In genomic region chr8:95320224-95321139, GRCm38 (mm10) we compare ENCODE assay signal across 8 mouse cellular contexts. TPM values are rescaled to one million over a fixed set of nuclear protein-coding genes. Genes with fewer than 3 reads are reported as not detected.
A peak's percentile ranks its signal among the peaks of the same experiment; 100 is the strongest.
DNase-seq lines count a peak whose midpoint lies in the region; TF ChIP-seq lines count a peak whose summit lies in the region.

No protein-coding gene starts in this region.

- peaks cover 5% of the 10 kb centered on the region; the same call in 1 of the 2 replicates for H3K9me3 ChIP-seq in embryonic facial prominence, embryonic 10.5 days
- no peaks in the 10 kb centered on the region for H3K9me3 ChIP-seq in limb, embryonic 10.5 days (replicated peaks)

- peaks cover 38% of the 10 kb centered on the region for H3K27me3 ChIP-seq in embryonic facial prominence, embryonic 10.5 days (replicated peaks; ENCODE audit: low read depth, poor library complexity, severe bottlenecking)
- H3K27me3 ChIP-seq in limb, embryonic 10.5 days (ENCODE audit: low read depth, poor library complexity, severe bottlenecking), result peaks cover 32% of the 10 kb centered on the region
- no peaks in the 10 kb centered on the region for H3K27me3 ChIP-seq in small intestine, adult 2 months (ENCODE audit: control insufficient read depth, insufficient read depth, low read length)

- peak overlapping the region; percentile 58 for H3K4me3 ChIP-seq in embryonic facial prominence, embryonic 10.5 days
- H3K4me3 ChIP-seq in limb, embryonic 10.5 days, result peak overlapping the region; percentile 58
- peak overlapping the region; percentile 53 for H3K4me3 ChIP-seq in small intestine, adult 2 months (ENCODE audit: low read depth, low read length)

- TF ChIP-seq CTCF in small intestine, adult 2 months (IDR thresholded peaks at IDR 0.05; ENCODE audit: extremely low read depth, insufficient read length, insufficient replicate concordance, low read depth, low read length), result peak; percentile 48; the same call in 1 of the 2 replicates

- no peak for TF ChIP-seq POLR2A in small intestine, adult 2 months (IDR thresholded peaks at IDR 0.05; ENCODE audit: low read depth, low read length)

- intact Hi-C loops in heart, postnatal 36 days (cut with DNase I), result no loop called here

- no peak overlapping the region; the same call in 1 of the 2 replicates for H3K27ac ChIP-seq in embryonic facial prominence, embryonic 10.5 days (replicated peaks)
- peak overlapping the region; percentile 62; the same call in 1 of the 2 replicates for H3K27ac ChIP-seq in limb, embryonic 10.5 days
- no peak overlapping the region for H3K27ac ChIP-seq in small intestine, adult 2 months (ENCODE audit: insufficient read depth, low read depth, low read length)

- H3K4me1 ChIP-seq in embryonic facial prominence, embryonic 10.5 days, result peaks cover 22% of the 10 kb centered on the region
- H3K4me1 ChIP-seq in limb, embryonic 10.5 days, result peaks cover 16% of the 10 kb centered on the region
- H3K4me1 ChIP-seq in small intestine, adult 2 months (ENCODE audit: control insufficient read depth, insufficient read depth, insufficient read length, low read length), result peaks cover 3% of the 10 kb centered on the region

- DNase-seq in CD4-positive, CD25-positive, alpha-beta regulatory T cell, adult 2 months (ENCODE audit: low read depth, low spot score), result peak; percentile 89
- DNase-seq in adrenal gland, adult 2 months, result peak; percentile 77
- DNase-seq in embryonic facial prominence, embryonic 10.5 days (ENCODE audit: low spot score), result peak; percentile 74
- peak; percentile 40 to 48 for DNase-seq in heart, postnatal 36 days
- peak; percentile 62 for DNase-seq in limb, embryonic 10.5 days (ENCODE audit: low spot score)
- DNase-seq in mesoderm, embryonic 11.5 days (ENCODE audit: low read depth, low spot score), result peak; percentile 48
- DNase-seq in left cerebral cortex, adult 11 months (ENCODE audit: low spot score), result no peak

- H3K36me3 ChIP-seq in embryonic facial prominence, embryonic 10.5 days (replicated peaks), result peaks cover 19% of the 10 kb centered on the region
- H3K36me3 ChIP-seq in limb, embryonic 10.5 days, result peaks cover 20% of the 10 kb centered on the region
- H3K36me3 ChIP-seq in small intestine, adult 2 months (ENCODE audit: control insufficient read depth, insufficient read depth, low read length), result 0 out of 2 replicates have a peak, but pooled peaks cover 3% of the 10 kb centered on the region

- WGBS in embryonic facial prominence, embryonic 10.5 days, result 2% methylated on average over 41 of the region's 41 CpGs
- WGBS in limb, embryonic 10.5 days, result 2% methylated on average over 41 of the region's 41 CpGs
- WGBS in small intestine, adult 2 months, result 3% methylated on average over 41 of the region's 41 CpGs

RNA-seq across cellular contexts. Expression of gene Tepp, which starts 10.1 kb away (rescaled TPM):
- total RNA-seq in adrenal gland, adult 2 months (2021), result under 1 TPM; 0.59 to 0.95 TPM
- polyA plus RNA-seq in adrenal gland, adult 2 months (2012; rRNA removed), result 0.28 and 0.45 TPM in 2 replicates
- not detected in 2 replicates for polyA plus RNA-seq in embryonic facial prominence, embryonic 10.5 days (2016; fragmentation: Nextera tagmentation; extraction: Ambion mirVana)
- total RNA-seq in heart, postnatal 36 days (2021), result not detected
- not detected in 2 replicates for polyA plus RNA-seq in limb, embryonic 10.5 days (2016; fragmentation: Nextera tagmentation; extraction: Ambion mirVana)
- polyA plus RNA-seq in small intestine, adult 2 months (2012; rRNA removed), result not detected in 2 replicates

RNA-seq across cellular contexts. Expression of gene Zfp319, which starts 11.3 kb away (rescaled TPM):
- total RNA-seq in adrenal gland, adult 2 months (2021), result 10 to 100 TPM in 1 of 2 experiments, 1 to 10 TPM in 1; 9.6 to 10.5 TPM
- 12.3 and 13.0 TPM in 2 replicates for polyA plus RNA-seq in adrenal gland, adult 2 months (2012; rRNA removed)
- 11.5 and 12.4 TPM in 2 replicates for polyA plus RNA-seq in embryonic facial prominence, embryonic 10.5 days (2016; fragmentation: Nextera tagmentation; extraction: Ambion mirVana)
- 1 to 10 TPM; 8.1 to 8.7 TPM for total RNA-seq in heart, postnatal 36 days (2021)
- polyA plus RNA-seq in limb, embryonic 10.5 days (2016; fragmentation: Nextera tagmentation; extraction: Ambion mirVana), result 10.3 and 11.5 TPM in 2 replicates
- polyA plus RNA-seq in small intestine, adult 2 months (2012; rRNA removed), result 5.2 and 8.7 TPM in 2 replicates

RNA-seq across cellular contexts. Expression of gene Usb1, which starts 11.6 kb away (rescaled TPM):
- total RNA-seq in adrenal gland, adult 2 months (2021), result 10 to 100 TPM; 13.1 to 16.7 TPM
- 19.6 and 23.8 TPM in 2 replicates for polyA plus RNA-seq in adrenal gland, adult 2 months (2012; rRNA removed)
- polyA plus RNA-seq in embryonic facial prominence, embryonic 10.5 days (2016; fragmentation: Nextera tagmentation; extraction: Ambion mirVana), result 42.2 and 47.0 TPM in 2 replicates
- total RNA-seq in heart, postnatal 36 days (2021), result 10 to 100 TPM; 13.6 to 18.9 TPM
- 42.0 and 45.2 TPM in 2 replicates for polyA plus RNA-seq in limb, embryonic 10.5 days (2016; fragmentation: Nextera tagmentation; extraction: Ambion mirVana)
- polyA plus RNA-seq in small intestine, adult 2 months (2012; rRNA removed), result 13.4 and 21.2 TPM in 2 replicates

RNA-seq across cellular contexts. Expression of gene Cngb1, which starts 14.1 kb away (rescaled TPM):
- 1 to 10 TPM in 1 of 2 experiments, under 1 TPM in 1; 0.55 to 1.1 TPM for total RNA-seq in adrenal gland, adult 2 months (2021)
- 0.57 and 0.71 TPM in 2 replicates for polyA plus RNA-seq in adrenal gland, adult 2 months (2012; rRNA removed)
- not detected in 2 replicates for polyA plus RNA-seq in embryonic facial prominence, embryonic 10.5 days (2016; fragmentation: Nextera tagmentation; extraction: Ambion mirVana)
- total RNA-seq in heart, postnatal 36 days (2021), result under 1 TPM; 0.64 to 0.98 TPM
- polyA plus RNA-seq in limb, embryonic 10.5 days (2016; fragmentation: Nextera tagmentation; extraction: Ambion mirVana), result 0.04 TPM in 1 of 2 replicates, not detected in the other
- 0.13 and 0.15 TPM in 2 replicates for polyA plus RNA-seq in small intestine, adult 2 months (2012; rRNA removed)

RNA-seq across cellular contexts. Expression of gene Mmp15, which starts 31.6 kb away (rescaled TPM):
- total RNA-seq in adrenal gland, adult 2 months (2021), result 1 to 10 TPM; 5.5 to 7.7 TPM
- polyA plus RNA-seq in adrenal gland, adult 2 months (2012; rRNA removed), result 14.1 and 16.4 TPM in 2 replicates
- polyA plus RNA-seq in embryonic facial prominence, embryonic 10.5 days (2016; fragmentation: Nextera tagmentation; extraction: Ambion mirVana), result 11.3 and 12.5 TPM in 2 replicates
- total RNA-seq in heart, postnatal 36 days (2021), result 10 to 100 TPM; 58.7 to 67.8 TPM
- polyA plus RNA-seq in limb, embryonic 10.5 days (2016; fragmentation: Nextera tagmentation; extraction: Ambion mirVana), result 9.5 and 10.3 TPM in 2 replicates
- 19.7 and 28.7 TPM in 2 replicates for polyA plus RNA-seq in small intestine, adult 2 months (2012; rRNA removed)
